13 mouse cellular contexts compared by ENCODE assay signal in genomic region chr8:35881810-35882209, GRCm38 (mm10).
DNase-seq lines count a peak whose midpoint lies in the region; ATAC-seq and TF ChIP-seq lines count a peak whose summit lies in the region.
"Had no signal": no experiment of that assay in that cellular context is flagged by ENCODE, and none has a peak within 500 bp of the region (broad histone marks: within the 10 kb centered on the region; RNA-seq: fewer than 3 reads in every experiment).

No protein-coding gene starts in this region.

- no peak for ATAC-seq in forebrain, embryonic 15.5 days (replicated peaks)
- no peak for ATAC-seq in forebrain, embryonic 12.5 days (ENCODE audit: low FRiP score)
- ATAC-seq in kidney, postnatal 0 days (replicated peaks; ENCODE audit: low FRiP score, low read depth): no peak
- no peak for ATAC-seq in granulocyte monocyte progenitor cell, adult 5-6 weeks (replicated peaks; ENCODE audit: poor library complexity, severe bottlenecking)
- ATAC-seq: forebrain, embryonic 13.5 days had no signal

- no peaks in the 10 kb centered on the region for H3K27me3 ChIP-seq in forebrain, embryonic 15.5 days
- no peaks in the 10 kb centered on the region for H3K27me3 ChIP-seq in forebrain, embryonic 12.5 days
- H3K27me3 ChIP-seq in kidney, postnatal 0 days (ENCODE audit: insufficient read depth, low read length): no peaks in the 10 kb centered on the region
- H3K27me3 ChIP-seq: embryonic facial prominence, embryonic 12.5 days; forebrain, embryonic 13.5 days had no signal

- WGBS in forebrain, embryonic 15.5 days: 75% methylated on average over 5 of the region's 5 CpGs
- WGBS in forebrain, embryonic 12.5 days: 79% methylated on average over 5 of the region's 5 CpGs
- 30% methylated on average over 5 of the region's 5 CpGs for WGBS in kidney, postnatal 0 days

- H3K9ac ChIP-seq in forebrain, embryonic 15.5 days (replicated peaks): no peak overlapping the region
- no peak overlapping the region for H3K9ac ChIP-seq in forebrain, embryonic 12.5 days
- H3K9ac ChIP-seq in kidney, postnatal 0 days (ENCODE audit: low read depth, low read length): no peak overlapping the region
- H3K9ac ChIP-seq: embryonic facial prominence, embryonic 12.5 days; forebrain, embryonic 13.5 days had no signal

- no peak overlapping the region for H3K4me2 ChIP-seq in forebrain, embryonic 15.5 days (replicated peaks)
- no peak overlapping the region for H3K4me2 ChIP-seq in forebrain, embryonic 12.5 days
- H3K4me2 ChIP-seq in kidney, postnatal 0 days (ENCODE audit: low read length): no peak overlapping the region
- H3K4me2 ChIP-seq: embryonic facial prominence, embryonic 12.5 days had no signal

- peak overlapping the region; percentile 91; the same call in 1 of the 2 replicates for H3K27ac ChIP-seq in forebrain, embryonic 15.5 days (replicated peaks)
- no peak overlapping the region for H3K27ac ChIP-seq in forebrain, embryonic 12.5 days
- H3K27ac ChIP-seq in kidney, postnatal 0 days: no peak overlapping the region
- H3K27ac ChIP-seq: embryonic facial prominence, embryonic 12.5 days had no signal

- H3K4me1 ChIP-seq in forebrain, embryonic 15.5 days: peaks cover 35% of the 10 kb centered on the region
- peaks cover 19% of the 10 kb centered on the region for H3K4me1 ChIP-seq in forebrain, embryonic 12.5 days
- H3K4me1 ChIP-seq in kidney, postnatal 0 days (replicated peaks; ENCODE audit: insufficient read depth, low read length): peaks cover 14% of the 10 kb centered on the region

- no peak overlapping the region for H3K4me3 ChIP-seq in forebrain, embryonic 15.5 days
- no peak overlapping the region for H3K4me3 ChIP-seq in forebrain, embryonic 12.5 days (replicated peaks)
- H3K4me3 ChIP-seq in kidney, postnatal 0 days (replicated peaks; ENCODE audit: low read depth, low read length): no peak overlapping the region
- H3K4me3 ChIP-seq: embryonic facial prominence, embryonic 12.5 days; forebrain, embryonic 13.5 days had no signal

- DNase-seq in kidney, postnatal 0 days (ENCODE audit: low spot score): peak; percentile 60
- DNase-seq in kidney, postnatal 4 days: no peak
- DNase-seq in NIH3T3 (ENCODE audit: low read depth): peak; percentile 39
- DNase-seq in heart, postnatal 4 days: peak; percentile 36
- DNase-seq in adrenal gland, adult 8-10 months: no peak
- DNase-seq: B cell, adult 2 months; cerebellum, adult 9-11 months; lung, adult 2 months had no signal

- TF ChIP-seq CTCF in kidney, postnatal 0 days (IDR thresholded peaks at IDR 0.05; ENCODE audit: low read depth): no peak

- no peaks in the 10 kb centered on the region for H3K9me3 ChIP-seq in forebrain, embryonic 15.5 days
- no peaks in the 10 kb centered on the region for H3K9me3 ChIP-seq in forebrain, embryonic 12.5 days
- H3K9me3 ChIP-seq in kidney, postnatal 0 days (replicated peaks; ENCODE audit: low read length): no peaks in the 10 kb centered on the region
- H3K9me3 ChIP-seq: embryonic facial prominence, embryonic 12.5 days had no signal

- no peaks in the 10 kb centered on the region for H3K36me3 ChIP-seq in forebrain, embryonic 15.5 days
- no peaks in the 10 kb centered on the region for H3K36me3 ChIP-seq in forebrain, embryonic 12.5 days (replicated peaks)
- no peaks in the 10 kb centered on the region for H3K36me3 ChIP-seq in kidney, postnatal 0 days (ENCODE audit: insufficient read depth, low read length)
- H3K36me3 ChIP-seq: embryonic facial prominence, embryonic 12.5 days had no signal

Comparison
In these comparisons a context has a peak if more than half of its experiments do, and no peak if none do; other contexts are left out.
1. DNase-seq: peak in kidney, postnatal 0 days (single experiment), NIH3T3 (single experiment) and heart, postnatal 4 days (single experiment); none in kidney, postnatal 4 days (0 of 2) and adrenal gland, adult 8-10 months (single experiment).